Mouse (Mus musculus) cortical plate, adult 2 months (tissue): ENCODE measurements at regions not wholly inside any gene's neighbourhood (a gene's known extent, or its start where the extent isn't known, plus 50 kb on each side); places are given as distances from the start of the nearest gene placed in this dataset.

ENCODE experiments used
- CTCF ChIP-seq: fragments of 200-500 bp; IDR thresholded peaks from 2 replicates; pipeline ENCODE4 v1.5.1; 2011; ENCODE audit warnings: mild to moderate bottlenecking, control low read depth, low read length; ENCODE audit not compliant: insufficient read depth; ENCODE audit errors: extremely low read depth
- POLR2A ChIP-seq: fragments of 200-500 bp; IDR thresholded peaks from 2 replicates; pipeline ENCODE4 v1.6.1; 2011; ENCODE audit warnings: mild to moderate bottlenecking, low read length, control low read depth; ENCODE audit not compliant: insufficient read depth; ENCODE audit errors: extremely low read depth

GRCm38 (mm10) chr3:41182036-41182899 is 99.4 kb upstream of the Pgrmc2 start:
- TF ChIP-seq POLR2A, result no peak
- peak; percentile 84 for TF ChIP-seq CTCF
